Mouse (Mus musculus): ENCODE data around the gene Amer3. TPM values are rescaled to one million over a fixed set of nuclear protein-coding genes. Genes with fewer than 3 reads are reported as not detected.
"Not testable (repeated sequence)": the region's sequence is repeated elsewhere in the genome, so short reads cannot be mapped to it uniquely, and the experiment has no call there.

Gene Amer3
- 0.06 TPM in 1 of 2 replicates, not detected in the other for polyA plus RNA-seq (2014; fragmentation: Nextera tagmentation; extraction: Ambion mirVana)

GRCm38 (mm10) chr1:34578851-34579781 lies at the start of gene Amer3:
Gene Amer3 (plus strand): TSS chr1:34579657.
- no peaks in the 10 kb centered on the region for H3K9me3 ChIP-seq (replicated peaks; ENCODE audit: control insufficient read depth, low read length)
- peak within 1 kb of the TSS; percentile 84 for H3K4me2 ChIP-seq
- H3K4me3 ChIP-seq (ENCODE audit: low read depth, low read length), result peak within 1 kb of the TSS; percentile 48
- H3K27me3 ChIP-seq (ENCODE audit: control insufficient read depth, insufficient read depth, low read length), result peaks cover 22% of the 10 kb centered on the region
- peak; percentile 59; the same call in 1 of the 2 replicates for ATAC-seq (replicated peaks; ENCODE audit: insufficient number of reproducible peaks, low FRiP score, low TSS enrichment)
- H3K27ac ChIP-seq (ENCODE audit: low read depth, low read length), result no peak within 1 kb of the TSS
- peaks cover 9% of the 10 kb centered on the region for H3K4me1 ChIP-seq (ENCODE audit: control insufficient read depth, insufficient read depth, low read length)
- H3K9ac ChIP-seq (ENCODE audit: low read depth, low read length), result 0 out of 2 replicates have a peak within 1 kb of the TSS, but pooled peaks have one; percentile 39
- H3K36me3 ChIP-seq (ENCODE audit: control insufficient read depth, insufficient read depth, low read length), result no peaks in the 10 kb centered on the region
- under 1% methylated on average over 47 of the region's 53 CpGs for WGBS (ENCODE audit: insufficient replicate concordance)

GRCm38 (mm10) chr1:34534574-34534973 lies 44.9 kb upstream of the Amer3 start:
- not testable (repeated sequence) for H3K27ac ChIP-seq (ENCODE audit: low read depth, low read length)
- WGBS (ENCODE audit: insufficient replicate concordance), result 29% methylated on average over 3 of the region's 3 CpGs

GRCm38 (mm10) chr1:34535043-34535698 lies 44.3 kb upstream of the Amer3 start, which contains the start of gene Cfc1:
Gene Cfc1 (plus strand): TSS chr1:34535648.
- 7% methylated on average over 7 of the region's 7 CpGs for WGBS (ENCODE audit: insufficient replicate concordance)
- H3K36me3 ChIP-seq (ENCODE audit: control insufficient read depth, insufficient read depth, low read length); H3K9ac ChIP-seq (ENCODE audit: low read depth, low read length); ATAC-seq (replicated peaks; ENCODE audit: insufficient number of reproducible peaks, low FRiP score, low TSS enrichment); H3K4me1 ChIP-seq (ENCODE audit: control insufficient read depth, insufficient read depth, low read length); H3K27ac ChIP-seq (ENCODE audit: low read depth, low read length); H3K9me3 ChIP-seq (replicated peaks; ENCODE audit: control insufficient read depth, low read length): not testable (repeated sequence)
- H3K4me2 ChIP-seq, result peak within 1 kb of the TSS; percentile 52
- H3K27me3 ChIP-seq (ENCODE audit: control insufficient read depth, insufficient read depth, low read length), result peaks cover 12% of the 10 kb centered on the region
- peak within 1 kb of the TSS; percentile 0; the same call in 1 of the 2 replicates for H3K4me3 ChIP-seq (ENCODE audit: low read depth, low read length)

More at GRCm38 (mm10) chr1:34534574-34534973, 44.9 kb upstream of the Amer3 start:
- ATAC-seq (replicated peaks; ENCODE audit: insufficient number of reproducible peaks, low FRiP score, low TSS enrichment); H3K4me1 ChIP-seq (ENCODE audit: control insufficient read depth, insufficient read depth, low read length); H3K9me3 ChIP-seq (replicated peaks; ENCODE audit: control insufficient read depth, low read length); H3K36me3 ChIP-seq (ENCODE audit: control insufficient read depth, insufficient read depth, low read length); H3K4me2 ChIP-seq; H3K9ac ChIP-seq (ENCODE audit: low read depth, low read length); H3K4me3 ChIP-seq (ENCODE audit: low read depth, low read length): not testable (repeated sequence)
- H3K27me3 ChIP-seq (ENCODE audit: control insufficient read depth, insufficient read depth, low read length), result peaks cover 12% of the 10 kb centered on the region

- H3K27me3 ChIP-seq (ENCODE audit: control insufficient read depth, insufficient read depth, low read length), result peaks cover 12% of the 10 kb centered on the region
- ATAC-seq (replicated peaks; ENCODE audit: insufficient number of reproducible peaks, low FRiP score, low TSS enrichment), result no peak
- H3K9me3 ChIP-seq (replicated peaks; ENCODE audit: control insufficient read depth, low read length), result no peaks in the 10 kb centered on the region
- peak overlapping the region; percentile 0; the same call in 1 of the 2 replicates for H3K4me3 ChIP-seq (ENCODE audit: low read depth, low read length)
- H3K36me3 ChIP-seq (ENCODE audit: control insufficient read depth, insufficient read depth, low read length), result no peaks in the 10 kb centered on the region
- under 1% methylated on average over 14 of the region's 14 CpGs for WGBS (ENCODE audit: insufficient replicate concordance)
- H3K27ac ChIP-seq (ENCODE audit: low read depth, low read length), result no peak overlapping the region
- no peak overlapping the region for H3K9ac ChIP-seq (ENCODE audit: low read depth, low read length)
- H3K4me1 ChIP-seq (ENCODE audit: control insufficient read depth, insufficient read depth, low read length), result peaks cover 5% of the 10 kb centered on the region; the same call in 1 of the 2 replicates
- H3K4me2 ChIP-seq, result peak overlapping the region; percentile 52
These were observed 43.1 kb upstream of the Amer3 start for GRCm38 (mm10) chr1:34536291-34536766.

- peak overlapping the region; percentile 52 for H3K4me2 ChIP-seq
- no peaks in the 10 kb centered on the region for H3K36me3 ChIP-seq (ENCODE audit: control insufficient read depth, insufficient read depth, low read length)
- H3K9me3 ChIP-seq (replicated peaks; ENCODE audit: control insufficient read depth, low read length), result no peaks in the 10 kb centered on the region
- WGBS (ENCODE audit: insufficient replicate concordance), result 10% methylated on average over 16 of the region's 16 CpGs
- H3K27me3 ChIP-seq (ENCODE audit: control insufficient read depth, insufficient read depth, low read length), result peaks cover 12% of the 10 kb centered on the region
- H3K4me3 ChIP-seq (ENCODE audit: low read depth, low read length), result peak overlapping the region; percentile 21
- H3K9ac ChIP-seq (ENCODE audit: low read depth, low read length), result no peak overlapping the region
- no peak overlapping the region for H3K27ac ChIP-seq (ENCODE audit: low read depth, low read length)
- ATAC-seq (replicated peaks; ENCODE audit: insufficient number of reproducible peaks, low FRiP score, low TSS enrichment), result no peak
- H3K4me1 ChIP-seq (ENCODE audit: control insufficient read depth, insufficient read depth, low read length), result peaks cover 5% of the 10 kb centered on the region; the same call in 1 of the 2 replicates
These were observed 42.5 kb upstream of the Amer3 start for GRCm38 (mm10) chr1:34536767-34537485.

GRCm38 (mm10) chr1:34547074-34547473 lies 32.4 kb upstream of the Amer3 start:
- no peak for ATAC-seq (replicated peaks; ENCODE audit: insufficient number of reproducible peaks, low FRiP score, low TSS enrichment)
- WGBS (ENCODE audit: insufficient replicate concordance), result 69% methylated on average over 1 of the region's 1 CpGs
- Histone ChIP-seq H3K9ac (ENCODE audit: low read depth, low read length) (no peak overlapping the region), H3K9me3 (replicated peaks; ENCODE audit: control insufficient read depth, low read length) (peaks cover 4% of the 10 kb centered on the region), H3K4me1 (ENCODE audit: control insufficient read depth, insufficient read depth, low read length) (no peaks in the 10 kb centered on the region), H3K27ac (ENCODE audit: low read depth, low read length) (no peak overlapping the region), H3K27me3 (ENCODE audit: control insufficient read depth, insufficient read depth, low read length) (no peaks in the 10 kb centered on the region), H3K4me2 (no peak overlapping the region), H3K36me3 (ENCODE audit: control insufficient read depth, insufficient read depth, low read length) (no peaks in the 10 kb centered on the region), H3K4me3 (ENCODE audit: low read depth, low read length) (no peak overlapping the region)

GRCm38 (mm10) chr1:34553690-34554089 lies 25.8 kb upstream of the Amer3 start:
- no peak for ATAC-seq (replicated peaks; ENCODE audit: insufficient number of reproducible peaks, low FRiP score, low TSS enrichment)

GRCm38 (mm10) chr1:34554275-34554674 lies 25.2 kb upstream of the Amer3 start:
- Histone ChIP-seq H3K4me3 (ENCODE audit: low read depth, low read length) (no peak overlapping the region), H3K9ac (ENCODE audit: low read depth, low read length) (no peak overlapping the region), H3K27ac (ENCODE audit: low read depth, low read length) (no peak overlapping the region), H3K4me1 (ENCODE audit: control insufficient read depth, insufficient read depth, low read length) (no peaks in the 10 kb centered on the region), H3K36me3 (ENCODE audit: control insufficient read depth, insufficient read depth, low read length) (no peaks in the 10 kb centered on the region), H3K4me2 (no peak overlapping the region), H3K9me3 (replicated peaks; ENCODE audit: control insufficient read depth, low read length) (no peaks in the 10 kb centered on the region; the same call in 1 of the 2 replicates), H3K27me3 (ENCODE audit: control insufficient read depth, insufficient read depth, low read length) (no peaks in the 10 kb centered on the region)
- 82% methylated on average over 7 of the region's 7 CpGs for WGBS (ENCODE audit: insufficient replicate concordance)
- no peak for ATAC-seq (replicated peaks; ENCODE audit: insufficient number of reproducible peaks, low FRiP score, low TSS enrichment)

More at GRCm38 (mm10) chr1:34553690-34554089, 25.8 kb upstream of the Amer3 start:
- Histone ChIP-seq H3K9ac (ENCODE audit: low read depth, low read length) (no peak overlapping the region), H3K4me1 (ENCODE audit: control insufficient read depth, insufficient read depth, low read length) (no peaks in the 10 kb centered on the region), H3K27ac (ENCODE audit: low read depth, low read length) (no peak overlapping the region), H3K4me3 (ENCODE audit: low read depth, low read length) (no peak overlapping the region), H3K4me2 (no peak overlapping the region), H3K9me3 (replicated peaks; ENCODE audit: control insufficient read depth, low read length) (peaks cover 4% of the 10 kb centered on the region), H3K27me3 (ENCODE audit: control insufficient read depth, insufficient read depth, low read length) (no peaks in the 10 kb centered on the region), H3K36me3 (ENCODE audit: control insufficient read depth, insufficient read depth, low read length) (no peaks in the 10 kb centered on the region)
- WGBS (ENCODE audit: insufficient replicate concordance), result 88% methylated on average over 1 of the region's 1 CpGs
